Mouse (Mus musculus): ENCODE results near the gene Mipol1. TPM values are rescaled to one million over a fixed set of nuclear protein-coding genes. Genes with fewer than 3 reads are reported as not detected.

Gene Mipol1
- total RNA-seq, 2 experiments from 2014 or later = 4.9 to 5.0 TPM

- intact Hi-C loops (cut with DNase I) = no loop called here
Measured at GRCm38 (mm10) chr12:57229703-57230102, 524 bp upstream of the Mipol1 start.

GRCm38 (mm10) chr12:57231085-57231875 lies 1.1 kb downstream of the Mipol1 start:
- intact Hi-C loops (cut with DNase I) = no loop called here
- DNase-seq (ENCODE audit: extremely low spot score in 1 of 2, low spot score in 2 of 2) = peak in 1 of 2 experiments; percentile 35

More at GRCm38 (mm10) chr12:57229703-57230102, 524 bp upstream of the Mipol1 start:
- no peak for DNase-seq (ENCODE audit: extremely low spot score in 1 of 2, low spot score in 2 of 2)

- DNase-seq (ENCODE audit: extremely low spot score in 1 of 2, low spot score in 2 of 2) = no peak
- intact Hi-C loops (cut with DNase I) = no loop called here
Measured at GRCm38 (mm10) chr12:57233386-57233785, 3.2 kb downstream of the Mipol1 start.

GRCm38 (mm10) chr12:57243671-57244495 lies 13.7 kb downstream of the Mipol1 start:
- DNase-seq (ENCODE audit: extremely low spot score in 1 of 2, low spot score in 2 of 2) = no peak
- intact Hi-C loops (cut with DNase I) = no loop called here

GRCm38 (mm10) chr12:57258572-57258971 lies 28.3 kb downstream of the Mipol1 start:
- no peak for DNase-seq (ENCODE audit: extremely low spot score in 1 of 2, low spot score in 2 of 2)
- intact Hi-C loops (cut with DNase I) = no loop called here

GRCm38 (mm10) chr12:57275456-57275855 lies 45.2 kb downstream of the Mipol1 start:
- DNase-seq (ENCODE audit: extremely low spot score in 1 of 2, low spot score in 2 of 2) = no peak
- intact Hi-C loops (cut with DNase I) = no loop called here

GRCm38 (mm10) chr12:57281155-57282114 lies 51.2 kb downstream of the Mipol1 start:
- intact Hi-C loops (cut with DNase I) = loop anchor here (5.0 to 10.0 kb wide), 3 partner anchors 256 to 1663 kb away; no protein-coding TSS in a partner anchor
- peak in 1 of 2 experiments; percentile 27 for DNase-seq (ENCODE audit: extremely low spot score in 1 of 2, low spot score in 2 of 2)

GRCm38 (mm10) chr12:57285303-57286059 lies 55.3 kb downstream of the Mipol1 start:
- intact Hi-C loops (cut with DNase I) = loop anchor here (10.0 kb wide), 2 partner anchors 499 to 1659 kb away; no protein-coding TSS in a partner anchor
- no peak for DNase-seq (ENCODE audit: extremely low spot score in 1 of 2, low spot score in 2 of 2)

- intact Hi-C loops (cut with DNase I) = no loop called here
- DNase-seq (ENCODE audit: extremely low spot score in 1 of 2, low spot score in 2 of 2) = no peak
Measured at GRCm38 (mm10) chr12:57307337-57307736, 77.1 kb downstream of the Mipol1 start.

GRCm38 (mm10) chr12:57307748-57308147 lies 77.5 kb downstream of the Mipol1 start:
- no peak for DNase-seq (ENCODE audit: extremely low spot score in 1 of 2, low spot score in 2 of 2)
- intact Hi-C loops (cut with DNase I) = no loop called here

- intact Hi-C loops (cut with DNase I) = no loop called here
- no peak for DNase-seq (ENCODE audit: extremely low spot score in 1 of 2, low spot score in 2 of 2)
Measured at GRCm38 (mm10) chr12:57339053-57339452, 108.8 kb downstream of the Mipol1 start.

GRCm38 (mm10) chr12:57340111-57340510 lies 109.9 kb downstream of the Mipol1 start:
- no peak for DNase-seq (ENCODE audit: extremely low spot score in 1 of 2, low spot score in 2 of 2)
- intact Hi-C loops (cut with DNase I) = no loop called here

GRCm38 (mm10) chr12:57362732-57363131 lies 132.5 kb downstream of the Mipol1 start:
- intact Hi-C loops (cut with DNase I) = no loop called here
- no peak for DNase-seq (ENCODE audit: extremely low spot score in 1 of 2, low spot score in 2 of 2)

- intact Hi-C loops (cut with DNase I) = no loop called here
- DNase-seq (ENCODE audit: extremely low spot score in 1 of 2, low spot score in 2 of 2) = no peak
Measured at GRCm38 (mm10) chr12:57364027-57364426, 133.8 kb downstream of the Mipol1 start.

GRCm38 (mm10) chr12:57371790-57372547 lies 141.7 kb downstream of the Mipol1 start:
- DNase-seq (ENCODE audit: extremely low spot score in 1 of 2, low spot score in 2 of 2) = no peak
- intact Hi-C loops (cut with DNase I) = no loop called here

- DNase-seq (ENCODE audit: extremely low spot score in 1 of 2, low spot score in 2 of 2) = no peak
- intact Hi-C loops (cut with DNase I) = no loop called here
Measured at GRCm38 (mm10) chr12:57382797-57383196, 152.6 kb downstream of the Mipol1 start.

GRCm38 (mm10) chr12:57387588-57388292 lies 157.5 kb downstream of the Mipol1 start:
- intact Hi-C loops (cut with DNase I) = no loop called here
- DNase-seq (ENCODE audit: extremely low spot score in 1 of 2, low spot score in 2 of 2) = no peak

Data from left cerebral cortex, postnatal 10 days (tissue).